Mouse (Mus musculus) hindbrain, embryonic 12.5 days (tissue): ENCODE data around the gene Lims1. TPM values are rescaled to one million over a fixed set of nuclear protein-coding genes. Genes with fewer than 3 reads are reported as not detected.

Experiments
- ATAC-seq: fragments of 200-750 bp; cut with Nextera tagmentation; 2 replicates; pipeline ENCODE4 v1.8.0; 2017; ENCODE audit warnings: moderate TSS enrichment; ENCODE audit not compliant: low FRiP score
- H3K27ac ChIP-seq: fragments of 300-500 bp; sonication (generic); 2 replicates; pipeline ENCODE4 v1.5.1; 2016; ENCODE audit warnings: mild to moderate bottlenecking
- H3K27me3 ChIP-seq: fragments of 300-500 bp; sonication (generic); 2 replicates; pipeline ENCODE4 v1.6.1; 2016; ENCODE audit warnings: mild to moderate bottlenecking
- H3K36me3 ChIP-seq: fragments of 300-500 bp; sonication (generic); 2 replicates; pipeline ENCODE4 v1.6.1; 2016; ENCODE audit warnings: mild to moderate bottlenecking
- H3K4me1 ChIP-seq: fragments of 300-500 bp; sonication (generic); 2 replicates; pipeline ENCODE4 v1.6.1; 2016
- H3K4me2 ChIP-seq: fragments of 300-500 bp; sonication (generic); replicated peaks from 2 replicates; pipeline ENCODE4 v1.6.1; 2016; ENCODE audit warnings: mild to moderate bottlenecking
- H3K4me3 ChIP-seq: fragments of 300-500 bp; sonication (generic); 2 replicates; pipeline ENCODE4 v1.5.1; 2016; ENCODE audit warnings: mild to moderate bottlenecking
- H3K9ac ChIP-seq: fragments of 300-500 bp; sonication (generic); 2 replicates; pipeline ENCODE4 v1.6.1; 2016; ENCODE audit warnings: mild to moderate bottlenecking, moderate library complexity
- H3K9me3 ChIP-seq: fragments of 300-500 bp; sonication (generic); replicated peaks from 2 replicates; pipeline ENCODE4 v1.6.1; 2016; ENCODE audit warnings: mild to moderate bottlenecking
- WGBS: fragments of 180-500 bp; shearing (Covaris S2); methylation state at CpG from one replicate; pipeline ENCODE4 v1.1.7; 2016; 5-methylcytosine and 5-hydroxymethylcytosine counted together
- polyA plus RNA-seq: library from polyadenylated mRNA; unstranded; fragments of >200 nt; fragmentation: Nextera tagmentation; extraction: Ambion mirVana; gene quantifications from 2 replicates; pipeline ENCODE4 v1.2.1, GENCODE M21; 2016

Gene Lims1
- polyA plus RNA-seq, 1 experiment from 2014 or later, result 88.9 TPM

DNA sequence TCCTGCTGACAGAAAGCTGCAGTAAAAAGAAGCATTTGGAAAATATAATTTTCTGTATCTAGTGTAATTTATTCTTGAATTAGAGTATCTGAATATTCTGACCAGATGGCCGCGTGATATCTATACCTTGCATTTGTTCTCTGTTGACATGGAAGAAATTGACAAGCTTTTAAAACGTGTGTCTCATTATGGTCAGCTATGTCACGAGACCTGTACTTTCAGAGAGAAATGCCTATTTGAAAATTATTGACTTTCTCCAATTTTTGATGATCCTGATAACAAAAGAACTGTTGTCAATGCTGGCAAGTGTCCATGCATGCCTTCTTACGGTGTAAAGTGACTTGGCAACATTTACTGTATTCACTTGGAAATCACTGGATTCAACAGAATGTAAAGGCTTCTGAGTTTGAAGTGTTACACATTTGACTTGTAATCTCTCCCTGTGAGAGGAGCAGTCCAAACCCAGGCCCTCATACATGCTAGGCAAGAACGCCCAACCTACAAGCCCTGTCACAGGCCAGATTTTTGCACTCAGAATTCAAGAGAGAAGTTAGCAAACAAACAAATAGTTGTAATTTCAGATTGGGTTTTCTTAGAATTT is 49.3 kb downstream of the Lims1 start:
- Histone ChIP-seq H3K4me3 (no peak overlapping the region), H3K27ac (no peak overlapping the region), H3K9ac (no peak overlapping the region), H3K36me3 (no peaks in the 10 kb centered on the region), H3K4me1 (peaks cover 22% of the 10 kb centered on the region), H3K27me3 (no peaks in the 10 kb centered on the region), H3K9me3 (no peaks in the 10 kb centered on the region), H3K4me2 (no peak overlapping the region)
- ATAC-seq, result no peak
- 76% methylated on average over 6 of the region's 6 CpGs for WGBS

DNA sequence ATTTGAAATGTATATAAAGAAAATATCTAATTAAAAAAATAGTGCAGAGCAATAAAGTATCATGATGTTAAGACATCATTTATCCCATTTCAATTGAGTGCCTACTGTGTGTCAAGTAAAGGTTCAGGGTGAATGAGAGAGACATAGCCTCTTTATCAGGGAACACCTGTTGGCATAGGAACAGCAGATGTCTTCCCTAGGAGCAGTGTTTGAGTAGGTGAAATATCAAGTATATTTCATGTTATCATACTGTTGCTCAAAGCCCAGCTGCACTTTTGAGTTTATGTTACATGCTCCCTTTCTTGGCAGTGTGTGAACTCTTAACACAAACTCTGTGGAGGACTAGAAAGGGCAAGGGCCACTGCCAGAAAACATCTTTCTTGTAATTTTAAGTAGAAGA is 50.6 kb downstream of the Lims1 start:
- H3K4me3 ChIP-seq, result no peak overlapping the region
- ATAC-seq, result no peak
- H3K9me3 ChIP-seq, result no peaks in the 10 kb centered on the region

DNA sequence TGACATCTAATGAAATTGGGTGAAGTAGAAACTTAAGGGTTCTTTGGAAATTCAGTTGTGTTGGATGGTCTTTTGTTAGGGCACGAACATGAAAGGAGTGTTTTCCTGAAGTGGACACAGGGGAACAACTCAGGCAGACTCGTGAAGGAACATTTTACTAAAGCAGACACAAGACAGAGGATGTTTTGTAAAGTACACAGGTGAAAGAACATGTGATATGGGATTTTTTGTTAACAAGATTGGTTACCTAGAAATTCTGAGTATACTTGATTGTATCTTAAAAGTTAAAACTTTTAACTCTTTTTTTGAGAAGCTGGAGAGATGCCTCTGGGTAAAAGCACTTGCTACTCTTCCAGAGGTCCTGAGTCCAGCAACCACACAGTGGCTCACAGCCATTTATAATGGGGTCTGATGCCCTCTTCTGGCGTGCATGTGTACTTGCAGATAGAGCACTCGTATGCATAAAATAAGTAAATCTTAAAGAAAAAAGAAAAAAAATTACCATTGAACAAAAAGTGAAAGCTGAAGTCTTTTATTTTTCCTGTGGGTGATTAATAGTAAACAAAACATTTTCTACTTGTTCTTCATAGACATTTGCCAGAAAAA is 54.4 kb downstream of the Lims1 start:
- Histone ChIP-seq H3K4me3 (no peak overlapping the region), H3K4me2 (no peak overlapping the region), H3K27ac (no peak overlapping the region), H3K9ac (no peak overlapping the region), H3K27me3 (no peaks in the 10 kb centered on the region), H3K36me3 (no peaks in the 10 kb centered on the region), H3K4me1 (peaks cover 9% of the 10 kb centered on the region), H3K9me3 (no peaks in the 10 kb centered on the region)
- 36% methylated on average over 4 of the region's 4 CpGs for WGBS
- ATAC-seq, result no peak

More for the DNA sequence above, 50.6 kb downstream of the Lims1 start:
- Histone ChIP-seq H3K27me3 (no peaks in the 10 kb centered on the region), H3K27ac (no peak overlapping the region), H3K4me1 (peaks cover 22% of the 10 kb centered on the region), H3K36me3 (no peaks in the 10 kb centered on the region), H3K4me2 (no peak overlapping the region), H3K9ac (no peak overlapping the region)

DNA sequence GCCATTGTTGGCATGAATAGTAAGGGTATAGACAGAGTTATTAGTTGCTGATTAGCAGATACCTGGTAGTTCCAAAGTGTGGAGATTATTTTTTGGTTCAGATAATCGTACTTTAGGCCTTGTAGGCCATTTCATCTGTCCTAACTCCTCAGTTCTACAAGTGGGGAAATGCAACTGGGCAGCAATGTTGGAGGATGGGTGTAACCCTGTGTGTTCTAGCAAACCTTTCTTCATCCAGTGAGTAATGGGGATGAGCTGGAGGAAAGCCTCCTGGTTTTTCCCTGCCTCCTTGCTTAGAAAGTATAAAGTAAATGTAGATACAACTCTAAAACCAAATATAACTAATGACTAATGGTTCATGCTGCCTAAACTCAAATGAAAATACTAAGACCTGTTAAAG is 55.1 kb downstream of the Lims1 start:
- Histone ChIP-seq H3K4me2 (no peak overlapping the region), H3K27me3 (no peaks in the 10 kb centered on the region), H3K36me3 (no peaks in the 10 kb centered on the region), H3K4me1 (peaks cover 16% of the 10 kb centered on the region), H3K4me3 (no peak overlapping the region), H3K27ac (no peak overlapping the region), H3K9me3 (no peaks in the 10 kb centered on the region), H3K9ac (no peak overlapping the region)
- WGBS, result 71% methylated on average over 1 of the region's 1 CpGs
- no peak for ATAC-seq

DNA sequence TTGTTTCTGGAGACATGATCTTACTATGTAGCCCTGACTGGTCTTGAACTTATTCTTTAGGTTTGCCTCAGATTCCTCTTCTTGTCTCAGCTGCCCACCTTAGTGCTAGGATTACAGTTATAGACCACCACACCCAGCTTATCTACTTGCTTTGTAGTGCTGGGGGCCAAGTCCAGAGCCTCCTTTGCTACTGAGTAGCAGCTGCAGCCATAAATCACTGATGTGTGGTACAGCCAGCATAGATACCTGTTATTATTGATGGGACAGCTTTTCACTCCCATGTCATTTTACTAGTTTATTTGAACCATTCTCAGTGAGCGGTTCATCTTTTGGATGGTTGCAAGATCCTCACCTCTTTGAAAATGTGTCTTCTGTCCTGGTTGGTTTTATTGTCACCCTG is 56.4 kb downstream of the Lims1 start:
- Histone ChIP-seq H3K9me3 (no peaks in the 10 kb centered on the region), H3K4me1 (peaks cover 17% of the 10 kb centered on the region), H3K4me2 (no peak overlapping the region), H3K9ac (no peak overlapping the region), H3K4me3 (no peak overlapping the region), H3K36me3 (no peaks in the 10 kb centered on the region), H3K27me3 (no peaks in the 10 kb centered on the region), H3K27ac (no peak overlapping the region)
- ATAC-seq, result no peak
- 100% methylated on average over 1 of the region's 1 CpGs for WGBS

DNA sequence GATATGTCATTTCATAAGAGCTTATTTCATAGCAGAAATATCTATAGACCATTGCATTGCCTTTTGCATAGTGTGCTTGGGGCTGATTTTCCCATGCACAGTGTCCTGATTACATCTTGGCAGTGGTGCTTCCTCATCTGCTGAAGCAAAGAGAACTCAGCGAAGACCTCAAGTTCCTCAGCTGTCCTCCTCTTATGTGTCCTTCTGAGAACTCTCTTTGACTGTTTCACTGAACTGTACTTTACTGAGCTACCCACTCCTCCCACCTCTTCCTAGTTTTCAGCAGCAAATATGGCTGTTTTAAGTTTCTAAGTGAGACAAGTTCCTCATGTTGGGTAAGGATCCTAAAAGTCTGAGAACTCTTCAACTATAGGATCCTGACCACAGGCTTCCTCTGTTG is 58.6 kb downstream of the Lims1 start:
- H3K36me3 ChIP-seq, result no peaks in the 10 kb centered on the region
- H3K27ac ChIP-seq, result peak overlapping the region; percentile 75; the same call in 1 of the 2 replicates
- no peak overlapping the region for H3K4me3 ChIP-seq
- H3K4me1 ChIP-seq, result peaks cover 17% of the 10 kb centered on the region
- WGBS, result 100% methylated on average over 1 of the region's 1 CpGs
- H3K9ac ChIP-seq, result no peak overlapping the region
- H3K4me2 ChIP-seq, result no peak overlapping the region
- no peak for ATAC-seq
- no peaks in the 10 kb centered on the region for H3K27me3 ChIP-seq
- H3K9me3 ChIP-seq, result no peaks in the 10 kb centered on the region

DNA sequence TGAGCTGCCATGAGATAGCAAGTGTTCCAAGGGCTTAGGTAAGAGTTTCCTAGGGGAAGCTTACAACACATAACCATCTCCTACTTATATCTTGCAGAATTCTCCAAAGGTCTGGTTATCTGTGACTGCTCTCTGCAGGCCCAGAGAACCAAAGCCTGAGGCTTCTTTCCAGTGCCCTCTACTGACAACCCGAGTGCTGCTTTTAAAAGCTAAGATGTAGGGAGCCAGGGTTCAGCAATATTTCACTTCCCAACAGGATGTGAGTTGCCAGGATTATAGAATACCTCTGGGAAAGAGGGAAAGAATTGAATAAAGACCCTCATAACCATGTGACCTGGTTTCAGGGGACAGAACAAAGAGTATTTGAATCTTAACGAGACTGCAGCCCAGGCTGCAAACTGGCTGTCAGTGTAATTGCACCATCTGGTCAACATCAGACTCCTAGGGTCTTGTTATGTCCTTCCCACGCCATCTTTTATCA is 59.4 kb downstream of the Lims1 start:
- WGBS, result 22% methylated on average over 3 of the region's 3 CpGs
- H3K4me1 ChIP-seq, result peaks cover 17% of the 10 kb centered on the region
- no peaks in the 10 kb centered on the region for H3K36me3 ChIP-seq
- no peak overlapping the region for H3K4me2 ChIP-seq
- H3K27me3 ChIP-seq, result no peaks in the 10 kb centered on the region
- H3K27ac ChIP-seq, result peak overlapping the region; percentile 75
- peak; percentile 88 for ATAC-seq
- H3K9ac ChIP-seq, result no peak overlapping the region
- H3K4me3 ChIP-seq, result no peak overlapping the region
- no peaks in the 10 kb centered on the region for H3K9me3 ChIP-seq

DNA sequence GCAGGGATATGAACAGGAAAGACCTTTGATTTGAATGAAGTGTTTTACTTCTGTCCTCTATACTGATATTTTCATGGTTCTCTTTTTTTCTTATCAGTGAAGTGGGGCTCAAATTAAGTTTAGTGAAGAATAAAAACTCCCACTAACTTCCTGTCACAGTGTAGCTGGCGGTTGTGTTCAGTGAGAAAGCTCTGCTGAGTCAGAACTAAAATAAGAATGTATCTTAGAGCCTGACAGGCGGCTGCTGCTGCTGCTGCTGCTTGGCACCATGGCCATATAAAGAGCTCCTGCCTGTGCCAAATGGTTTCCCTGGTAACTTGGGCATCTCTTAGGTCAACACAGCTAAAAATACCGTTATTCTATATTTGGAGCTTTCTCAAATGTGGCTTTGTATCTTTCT is 60.0 kb downstream of the Lims1 start:
- Histone ChIP-seq H3K27me3 (no peaks in the 10 kb centered on the region), H3K4me1 (peaks cover 17% of the 10 kb centered on the region), H3K27ac (peak overlapping the region; percentile 75; the same call in 1 of the 2 replicates), H3K4me2 (no peak overlapping the region), H3K4me3 (no peak overlapping the region), H3K9me3 (no peaks in the 10 kb centered on the region), H3K36me3 (no peaks in the 10 kb centered on the region), H3K9ac (no peak overlapping the region)
- WGBS, result 42% methylated on average over 3 of the region's 3 CpGs
- ATAC-seq, result peak; percentile 57

DNA sequence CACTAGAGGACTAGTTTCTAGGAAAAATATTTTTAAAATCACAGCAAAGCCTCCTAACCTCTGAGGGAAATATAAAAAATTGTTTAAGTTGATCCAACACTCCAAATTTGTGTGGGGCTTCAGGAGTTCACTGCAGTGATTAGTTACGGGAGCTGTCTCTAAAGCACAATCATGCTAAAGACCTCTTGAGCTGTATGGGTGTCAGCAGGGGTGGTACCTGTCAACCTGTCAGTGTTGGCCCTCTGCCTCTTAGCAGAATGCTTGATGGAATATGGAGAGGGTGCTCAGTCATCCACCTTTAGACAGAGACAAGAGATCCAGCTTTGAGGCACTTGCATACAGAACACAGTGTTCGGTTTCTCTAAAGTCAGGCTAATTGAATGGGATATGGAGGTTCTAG is 60.5 kb downstream of the Lims1 start:
- peaks cover 17% of the 10 kb centered on the region for H3K4me1 ChIP-seq
- H3K27ac ChIP-seq, result no peak overlapping the region
- no peak overlapping the region for H3K4me3 ChIP-seq
- ATAC-seq, result no peak
- no peaks in the 10 kb centered on the region for H3K27me3 ChIP-seq
- WGBS, result 80% methylated on average over 2 of the region's 2 CpGs
- H3K4me2 ChIP-seq, result no peak overlapping the region
- no peaks in the 10 kb centered on the region for H3K9me3 ChIP-seq
- no peaks in the 10 kb centered on the region for H3K36me3 ChIP-seq
- no peak overlapping the region for H3K9ac ChIP-seq

DNA sequence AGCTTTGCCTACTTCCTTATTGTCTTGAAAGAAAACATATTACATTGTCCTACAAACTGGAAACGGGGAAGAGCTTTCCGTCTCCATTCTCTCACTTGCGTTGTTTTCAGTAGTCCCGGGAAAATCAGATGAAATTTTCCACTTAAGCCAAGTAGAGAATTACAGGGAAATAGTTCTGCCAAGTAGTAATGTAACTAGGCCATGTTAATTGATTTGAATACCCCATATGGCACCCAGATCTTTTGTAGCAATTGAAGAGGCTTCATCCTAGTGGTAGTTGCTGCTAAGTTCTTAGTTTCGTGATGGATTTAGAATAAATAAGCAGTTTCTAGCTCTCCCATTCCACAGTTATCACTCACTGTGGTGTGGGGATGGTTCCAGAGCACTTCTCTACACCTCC is 62.4 kb downstream of the Lims1 start:
- Histone ChIP-seq H3K9ac (no peak overlapping the region), H3K4me1 (peaks cover 17% of the 10 kb centered on the region), H3K4me2 (no peak overlapping the region), H3K27me3 (no peaks in the 10 kb centered on the region), H3K4me3 (no peak overlapping the region), H3K9me3 (no peaks in the 10 kb centered on the region), H3K27ac (no peak overlapping the region), H3K36me3 (no peaks in the 10 kb centered on the region)
- 89% methylated on average over 5 of the region's 5 CpGs for WGBS
- no peak for ATAC-seq

DNA sequence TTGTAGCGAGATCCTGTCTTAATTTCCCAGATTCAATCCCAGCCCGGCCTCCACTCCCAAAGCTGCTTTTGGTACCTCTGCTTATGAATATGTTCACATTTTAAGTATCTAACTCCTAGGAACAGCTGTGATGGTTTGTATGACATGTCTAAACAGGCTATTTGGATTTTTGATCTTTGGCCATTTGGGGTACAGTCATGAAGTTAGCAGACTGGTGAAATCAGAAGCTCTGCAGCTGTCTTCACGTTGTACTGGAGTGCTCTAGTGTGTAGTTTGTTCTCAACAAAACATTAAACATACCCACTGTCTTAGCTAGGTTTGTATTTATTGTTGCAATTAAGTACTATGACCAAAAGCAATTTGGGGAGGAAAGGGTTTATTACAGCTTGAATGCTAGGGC is 63.7 kb downstream of the Lims1 start:
- Histone ChIP-seq H3K9me3 (no peaks in the 10 kb centered on the region), H3K9ac (no peak overlapping the region), H3K36me3 (no peaks in the 10 kb centered on the region), H3K27me3 (no peaks in the 10 kb centered on the region), H3K4me2 (no peak overlapping the region), H3K27ac (no peak overlapping the region), H3K4me1 (peaks cover 15% of the 10 kb centered on the region), H3K4me3 (no peak overlapping the region)
- 92% methylated on average over 3 of the region's 3 CpGs for WGBS
- ATAC-seq, result no peak

DNA sequence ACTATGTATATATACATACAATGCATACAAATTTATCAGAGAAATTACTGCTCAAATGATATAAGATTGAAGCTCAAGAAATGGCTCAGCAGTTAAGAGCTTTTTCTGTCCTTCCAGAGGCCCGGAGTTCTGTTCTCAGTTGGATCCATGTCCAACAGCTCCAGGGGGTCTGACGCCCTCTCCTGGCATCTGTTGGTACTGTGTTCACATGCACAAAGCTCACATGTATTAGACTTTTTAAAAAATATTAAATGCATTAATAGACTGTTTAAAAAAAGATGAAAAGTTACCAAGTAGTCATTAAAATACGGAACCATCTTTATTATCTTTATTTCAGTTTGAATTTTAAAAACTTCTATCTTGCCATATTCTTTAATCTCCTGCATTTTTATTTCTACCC is 65.4 kb downstream of the Lims1 start:
- no peak overlapping the region for H3K4me3 ChIP-seq
- H3K27ac ChIP-seq, result no peak overlapping the region
- no peaks in the 10 kb centered on the region for H3K36me3 ChIP-seq
- ATAC-seq, result no peak
- H3K27me3 ChIP-seq, result no peaks in the 10 kb centered on the region
- no peak overlapping the region for H3K4me2 ChIP-seq
- H3K4me1 ChIP-seq, result no peaks in the 10 kb centered on the region; the same call in 1 of the 2 replicates
- 91% methylated on average over 3 of the region's 3 CpGs for WGBS
- H3K9me3 ChIP-seq, result no peaks in the 10 kb centered on the region
- H3K9ac ChIP-seq, result no peak overlapping the region

DNA sequence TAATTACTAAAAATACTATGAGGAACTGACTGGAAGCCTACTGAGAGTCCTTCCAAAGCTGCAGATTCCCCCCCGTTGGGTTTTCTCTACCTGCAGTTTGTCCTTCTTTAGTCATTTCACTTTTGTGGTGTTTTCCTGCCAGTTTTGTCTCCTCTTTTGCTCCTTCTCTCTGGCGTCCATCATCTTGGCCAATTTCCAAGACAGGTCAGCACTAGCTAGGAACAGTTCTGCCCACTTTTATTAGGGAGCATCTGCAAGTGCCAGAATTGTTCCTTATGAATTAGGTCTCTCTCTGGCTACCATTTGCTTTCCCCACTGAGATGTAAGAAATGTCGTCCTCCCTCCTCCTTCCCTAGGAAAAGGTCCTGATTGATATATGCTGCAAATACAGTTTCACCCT is 65.9 kb downstream of the Lims1 start:
- 82% methylated on average over 3 of the region's 3 CpGs for WGBS

More for the DNA sequence above, 65.9 kb downstream of the Lims1 start:
- no peaks in the 10 kb centered on the region for H3K9me3 ChIP-seq
- no peak overlapping the region for H3K4me2 ChIP-seq
- no peaks in the 10 kb centered on the region for H3K27me3 ChIP-seq
- no peak overlapping the region for H3K4me3 ChIP-seq
- no peaks in the 10 kb centered on the region; the same call in none of the 2 replicates for H3K4me1 ChIP-seq
- no peak overlapping the region for H3K27ac ChIP-seq
- no peak overlapping the region for H3K9ac ChIP-seq
- no peaks in the 10 kb centered on the region for H3K36me3 ChIP-seq
- ATAC-seq, result no peak
